Mouse (Mus musculus) gonadal fat pad, adult 2 months (tissue): ENCODE data around the gene Npc1l1. TPM values are rescaled to one million over a fixed set of nuclear protein-coding genes. Genes with fewer than 3 reads are reported as not detected.
A peak's percentile ranks its signal among the peaks of the same experiment; 100 is the strongest.
"Not testable (repeated sequence)": the region's sequence is repeated elsewhere in the genome, so short reads cannot be mapped to it uniquely, and the experiment has no call there.

ENCODE experiments used
- DNase-seq: peaks from one replicate; pipeline ENCODE4 v3.0.0-alpha.2; 2012; ENCODE audit warnings: low read depth
- polyA plus RNA-seq: library from polyadenylated mRNA; depleted of rRNA; stranded (reverse); fragments of >200 nt; gene quantifications from 2 replicates; pipeline ENCODE4 v1.2.3, GENCODE M21; 2012; rRNA removed

Gene Npc1l1
- 2.0 and 3.0 TPM in 2 replicates for polyA plus RNA-seq

DNA sequence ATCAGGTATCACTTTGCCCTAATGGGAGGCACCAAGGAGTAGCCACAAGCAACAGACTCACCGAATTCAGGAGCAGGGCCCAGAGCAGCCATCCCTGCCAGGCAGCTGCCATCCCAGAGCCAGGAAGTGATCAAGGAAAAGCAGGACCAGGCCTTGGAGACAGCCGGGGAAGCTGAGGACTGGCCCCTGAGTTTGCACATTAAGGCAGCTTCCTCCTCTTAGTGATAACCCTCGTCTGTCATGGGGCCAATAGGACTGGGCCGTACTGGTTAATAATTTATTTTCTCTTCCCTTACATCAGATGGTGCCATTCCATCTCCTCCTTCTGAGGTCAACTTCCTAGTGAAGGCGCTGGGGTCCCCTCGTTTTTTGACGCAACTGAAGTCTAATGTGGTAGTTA, at the start of gene Npc1l1:
Npc1l1 (minus strand) TSS at position 132 of the 400 bp plus-strand sequence.
- no peak for DNase-seq

DNA sequence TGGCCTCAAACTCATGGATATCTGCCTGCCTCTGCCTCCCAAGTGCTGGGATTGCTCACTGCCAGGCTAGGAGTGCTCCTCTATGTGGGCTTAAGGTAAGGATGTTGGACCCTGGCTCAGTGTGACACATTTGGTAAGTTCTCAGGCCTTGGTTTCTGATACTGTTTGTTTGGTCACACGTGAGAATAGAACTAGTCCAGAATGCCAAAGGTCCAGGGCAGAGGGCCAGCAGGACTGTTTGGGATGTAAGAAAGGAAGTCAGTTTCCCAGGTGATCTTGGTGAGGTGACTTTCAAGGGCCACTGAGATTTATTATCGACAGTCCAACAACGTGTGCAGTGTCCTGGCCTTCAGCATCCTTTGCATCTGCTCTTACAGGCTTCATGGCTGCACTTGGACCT, 46.5 kb upstream of the Npc1l1 start:
- DNase-seq, result no peak

DNA sequence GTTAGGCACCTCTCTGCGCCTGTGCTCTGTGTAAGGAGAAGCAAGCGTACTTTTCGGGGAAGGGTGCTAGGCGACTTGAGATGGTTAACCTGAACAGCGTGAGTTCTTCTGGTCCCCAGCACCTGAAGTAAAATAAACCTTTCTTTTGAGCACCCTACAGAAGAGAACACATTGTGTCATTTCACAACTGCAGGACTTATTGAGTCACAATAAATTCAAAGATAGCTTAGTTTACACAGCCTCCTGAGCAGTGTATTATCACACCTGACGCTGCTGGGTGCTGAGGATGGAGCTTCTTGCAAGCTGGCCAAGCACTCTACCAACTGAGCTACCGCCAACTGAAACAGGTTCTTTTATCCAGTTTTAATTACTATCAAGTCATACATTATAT, 45.1 kb upstream of the Npc1l1 start:
- no peak for DNase-seq

DNA sequence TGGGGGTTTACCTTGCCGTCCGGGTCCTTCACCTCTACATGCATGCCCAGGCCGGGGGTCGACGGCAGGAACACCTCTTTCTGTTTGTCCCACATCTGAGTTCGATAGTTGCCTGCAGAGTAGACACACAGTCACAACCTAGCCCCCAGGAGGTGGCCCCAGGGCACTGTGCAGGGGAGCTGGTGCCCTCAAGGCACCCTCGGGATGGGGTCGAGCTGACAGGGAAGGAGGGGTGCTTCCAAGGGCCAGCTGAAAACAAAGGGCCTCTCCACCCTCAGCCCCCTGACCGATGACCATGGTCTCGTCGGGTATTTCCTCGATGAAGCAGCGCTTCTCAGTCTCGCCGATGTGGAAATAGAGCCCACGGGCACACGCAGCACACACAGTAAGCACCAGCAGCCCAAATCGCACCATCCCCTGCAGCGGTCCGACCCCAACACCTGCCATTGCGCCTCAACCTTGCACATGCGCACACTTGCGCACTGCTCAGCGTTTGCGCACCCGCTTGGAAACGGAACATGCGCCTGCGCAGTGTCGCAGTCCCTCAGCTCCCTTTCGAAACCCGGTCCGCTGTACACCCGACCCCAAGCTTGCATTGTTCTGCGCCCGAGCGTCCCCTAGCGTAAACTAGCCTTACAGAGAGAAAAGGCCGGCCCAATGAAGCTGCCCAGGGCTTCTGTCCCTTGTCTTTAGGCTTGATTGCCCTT, 44.6 kb upstream of the Npc1l1 start, which contains the start of gene Tmed4:
Tmed4 (minus strand) TSS at position 484 of the 707 bp plus-strand sequence.
- DNase-seq, result no peak

DNA sequence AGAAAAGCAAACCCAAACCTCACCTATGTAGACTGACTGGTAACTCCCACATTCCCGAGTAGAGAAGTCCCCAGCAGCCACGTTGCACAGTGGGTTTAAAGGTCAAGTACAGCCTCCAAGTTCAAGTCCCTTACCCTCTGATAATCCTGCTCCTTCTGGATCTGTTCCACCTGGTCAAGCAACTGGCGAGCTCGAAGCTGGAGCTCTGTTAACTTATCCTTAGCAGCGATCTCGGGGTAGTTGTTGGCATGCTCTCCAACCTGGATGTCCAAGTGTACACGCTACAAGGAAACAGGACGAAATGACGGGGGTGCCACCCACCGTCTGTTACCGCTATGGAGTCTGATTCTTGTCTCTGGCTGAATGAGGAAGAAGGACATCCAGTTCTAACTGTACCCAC, 43.7 kb upstream of the Npc1l1 start:
- DNase-seq, result no peak

DNA sequence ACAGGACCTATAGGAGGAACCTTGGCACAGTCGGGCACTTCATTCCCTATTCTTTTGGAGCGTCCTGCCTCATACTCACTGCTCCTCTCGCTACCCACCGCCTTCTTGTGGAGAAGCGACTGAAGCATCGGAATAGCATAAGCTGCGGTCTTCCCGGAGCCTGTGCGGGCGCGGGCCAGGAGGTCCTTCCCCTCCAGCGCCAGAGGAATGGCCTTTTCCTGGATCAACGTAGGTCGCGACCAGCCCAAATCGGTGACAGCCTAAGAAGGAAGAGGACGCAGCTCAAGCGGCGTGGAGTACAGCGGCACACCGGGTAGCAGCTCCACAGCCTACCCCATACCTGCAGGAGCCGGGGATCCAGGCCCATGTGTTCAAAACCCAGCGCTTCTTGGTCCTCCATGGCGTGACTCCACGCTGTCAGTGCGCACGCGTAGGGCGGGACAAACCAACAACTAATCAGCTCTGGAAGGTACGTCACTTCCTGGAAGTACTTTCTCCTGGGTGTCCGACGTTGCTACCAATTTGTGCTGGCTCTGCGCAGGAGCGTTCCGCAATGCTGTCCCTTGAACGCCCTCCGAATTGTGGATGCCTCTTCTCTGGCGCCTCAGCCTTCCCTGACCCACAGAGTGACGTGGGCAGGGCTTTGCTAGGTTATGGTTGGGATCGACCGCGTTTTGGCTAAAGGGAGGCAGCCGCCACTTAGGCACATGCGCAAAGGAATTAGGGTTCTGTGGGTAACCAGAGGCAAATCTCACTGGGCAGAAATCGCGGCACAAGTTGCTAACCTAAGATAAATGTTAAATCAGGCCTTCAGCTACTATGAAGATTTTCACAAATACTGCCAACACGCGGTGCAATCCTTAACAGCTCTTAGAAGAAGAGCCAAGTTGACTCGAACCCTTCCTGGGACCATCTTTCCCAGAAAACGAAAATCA, 37.6 kb upstream of the Npc1l1 start, which contains the start of gene Ddx56:
Ddx56 (minus strand) TSS at position 453 of the 935 bp plus-strand sequence.
- peak; percentile 67 for DNase-seq

DNA sequence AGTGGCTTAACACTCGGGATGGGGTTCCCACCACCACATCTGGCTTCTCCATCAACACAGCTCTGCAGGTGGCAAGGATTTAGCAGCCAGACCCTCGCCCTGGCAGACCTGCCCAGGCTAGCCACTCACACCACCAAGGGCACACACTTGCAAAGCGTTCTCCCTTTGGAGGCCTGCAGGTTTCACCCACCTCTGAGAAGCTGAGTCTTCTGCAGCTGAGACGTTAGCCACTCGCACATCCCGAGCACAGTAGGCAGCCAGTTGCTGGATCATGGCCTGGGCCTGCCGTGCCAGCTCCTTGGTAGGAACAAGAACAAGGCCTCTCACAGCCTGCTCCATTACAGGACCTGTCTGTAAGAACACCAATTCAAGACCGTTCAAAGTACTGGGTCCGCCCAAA, 36.7 kb upstream of the Npc1l1 start:
- DNase-seq, result no peak

DNA sequence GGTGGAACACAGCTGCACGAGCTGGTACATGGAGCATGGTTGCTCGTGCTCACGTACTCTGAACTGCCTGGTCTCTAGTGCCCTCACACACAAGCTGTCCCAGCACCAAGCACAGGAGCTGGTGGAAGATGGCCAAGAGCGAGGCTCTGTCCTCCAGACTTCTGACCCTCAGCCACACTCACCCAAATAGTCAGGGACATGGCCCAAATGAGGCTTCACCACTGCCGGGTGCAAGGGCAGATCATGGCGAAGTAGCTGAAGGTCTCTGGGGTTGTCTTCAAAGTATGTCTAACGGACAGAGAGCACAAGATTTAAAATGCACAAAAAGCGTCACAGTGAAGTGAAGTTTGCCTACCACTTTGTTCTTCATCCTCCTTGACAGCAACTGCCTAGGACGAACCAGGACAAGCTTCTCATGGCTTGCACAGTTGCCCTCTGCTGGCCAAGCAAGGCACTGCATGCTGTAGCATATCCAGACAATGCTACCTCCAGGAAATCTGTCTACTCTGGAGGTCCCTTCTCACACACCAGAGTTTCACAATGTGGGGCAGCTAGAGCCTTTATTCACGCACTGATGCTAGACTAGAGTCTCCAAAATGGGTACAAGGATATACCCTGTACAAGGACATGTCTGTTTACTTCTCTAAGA, 31.6 kb upstream of the Npc1l1 start:
- no peak for DNase-seq

DNA sequence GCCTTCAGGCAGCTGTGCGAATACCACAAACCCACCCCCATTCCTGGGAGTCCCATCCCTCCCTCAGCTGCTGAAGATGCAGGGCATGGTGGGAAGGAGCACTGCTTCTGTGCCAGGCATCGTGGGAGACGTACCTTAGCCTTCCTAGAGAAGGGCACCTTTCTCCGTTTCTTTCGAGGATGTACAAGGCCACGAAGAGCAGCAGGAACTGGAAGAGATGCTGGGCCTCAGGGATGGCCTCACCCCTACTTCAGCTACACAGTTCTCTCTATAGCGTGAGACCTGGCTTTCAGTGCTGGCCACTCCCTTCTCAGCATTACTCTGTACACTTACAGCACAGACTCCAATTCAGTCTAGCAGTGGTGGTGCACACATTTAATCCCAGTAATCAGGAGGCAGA, 29.5 kb upstream of the Npc1l1 start:
- DNase-seq, result no peak

DNA sequence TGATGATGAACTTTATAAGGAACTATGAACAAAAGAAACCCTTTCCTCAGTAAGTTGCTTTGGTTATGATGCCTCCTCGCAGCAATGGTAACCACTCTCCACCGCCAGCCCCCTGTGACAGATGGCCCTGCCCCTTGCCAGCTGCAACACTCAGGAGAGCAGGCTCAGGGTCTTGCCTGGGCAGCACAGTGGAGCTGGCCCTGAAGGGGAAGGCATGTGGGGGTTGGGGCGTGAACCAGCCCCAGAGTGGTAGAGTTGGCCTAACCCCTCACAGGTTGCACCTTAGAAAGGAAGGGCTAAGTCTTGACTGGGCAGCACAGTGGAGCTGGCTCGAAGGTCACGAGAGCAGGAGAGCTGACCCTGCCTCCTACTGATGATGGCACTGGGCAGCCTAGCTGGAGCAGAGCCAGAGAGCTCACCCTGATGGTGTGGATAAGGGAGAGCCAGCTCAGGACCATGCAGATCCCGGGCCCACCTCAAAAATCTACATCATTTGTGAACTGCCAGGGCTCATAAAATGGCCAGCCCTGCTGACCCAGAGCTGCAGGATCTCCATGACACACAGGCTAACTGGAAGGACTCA, 26.6 kb upstream of the Npc1l1 start:
- DNase-seq, result no peak

DNA sequence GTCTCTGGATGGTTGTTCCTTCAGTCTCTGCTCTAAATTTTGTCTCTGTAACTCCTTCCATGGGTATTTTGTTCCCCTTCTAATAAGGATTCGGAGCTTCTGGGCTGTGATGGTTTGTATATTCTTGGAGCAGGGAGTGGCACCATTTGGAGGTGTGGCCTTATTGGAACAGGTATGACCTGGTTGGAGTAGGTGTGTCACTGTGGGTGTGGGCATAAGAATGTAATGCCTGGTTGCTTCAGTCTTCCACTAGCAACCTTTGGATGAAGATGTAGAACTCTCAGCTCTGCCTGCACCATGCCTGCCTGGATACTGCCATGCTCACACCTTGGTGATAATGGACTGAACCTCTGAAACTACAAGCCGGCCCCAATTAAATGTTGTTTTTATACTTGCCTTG, 24.7 kb upstream of the Npc1l1 start:
- not testable (repeated sequence) for DNase-seq

DNA sequence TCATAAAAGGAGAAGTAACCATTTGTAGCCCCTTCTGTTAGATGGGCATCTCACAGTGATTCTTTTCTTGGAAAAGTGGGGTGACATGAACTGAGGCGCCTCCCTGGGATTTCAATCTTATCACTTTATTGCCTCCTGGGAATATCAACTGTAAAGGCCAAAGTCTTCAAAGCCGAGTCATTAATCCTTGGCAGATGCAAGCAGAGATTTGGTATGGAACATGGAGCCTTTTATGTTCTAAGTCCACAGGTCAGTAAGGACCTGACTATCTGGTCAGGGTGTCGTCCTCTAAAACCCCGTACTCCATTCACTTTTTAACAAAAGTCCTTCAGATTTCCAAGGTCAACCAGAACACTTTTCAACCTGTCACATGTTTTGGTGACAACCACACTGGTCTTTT, 22.9 kb upstream of the Npc1l1 start:
- DNase-seq, result no peak

DNA sequence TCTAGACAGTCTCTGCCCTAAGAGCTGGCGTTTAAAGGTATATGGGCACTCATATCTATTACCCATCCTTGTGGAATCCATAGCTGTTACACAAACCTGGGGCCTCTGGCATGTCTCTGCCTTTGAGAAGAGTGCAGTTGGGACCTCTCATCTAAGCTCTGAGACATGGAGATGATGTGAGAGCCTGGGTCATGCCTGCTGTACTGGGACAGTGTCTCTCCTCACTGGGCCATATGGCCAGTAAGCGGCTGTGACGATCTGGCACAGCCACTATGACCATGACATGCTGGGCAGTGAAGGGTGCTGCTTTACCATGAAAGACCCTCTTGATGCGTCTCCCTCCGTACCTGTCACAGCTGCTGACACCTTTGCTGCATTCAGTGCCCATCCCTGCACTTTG, 22.3 kb upstream of the Npc1l1 start:
- DNase-seq, result no peak

DNA sequence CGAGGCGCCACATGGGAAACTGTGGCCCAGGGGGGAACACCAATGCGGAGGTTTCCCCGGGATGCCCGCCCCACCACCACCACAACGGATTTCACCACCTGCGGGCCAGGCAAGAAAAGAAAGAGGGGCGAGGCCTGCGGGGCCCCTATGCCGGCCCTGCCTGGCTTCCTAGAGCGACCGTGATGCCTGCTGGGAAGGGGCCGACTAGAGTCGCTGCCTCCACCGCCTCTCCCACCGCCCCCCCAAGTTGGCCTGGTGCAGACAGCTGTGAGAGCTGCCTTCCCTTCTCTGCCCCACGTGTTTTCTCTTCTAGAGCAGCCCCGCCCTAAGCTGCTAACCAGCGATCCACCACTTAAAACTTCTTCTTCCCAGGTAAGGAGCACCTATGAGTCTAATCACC, 14.8 kb upstream of the Npc1l1 start:
- DNase-seq, result no peak

DNA sequence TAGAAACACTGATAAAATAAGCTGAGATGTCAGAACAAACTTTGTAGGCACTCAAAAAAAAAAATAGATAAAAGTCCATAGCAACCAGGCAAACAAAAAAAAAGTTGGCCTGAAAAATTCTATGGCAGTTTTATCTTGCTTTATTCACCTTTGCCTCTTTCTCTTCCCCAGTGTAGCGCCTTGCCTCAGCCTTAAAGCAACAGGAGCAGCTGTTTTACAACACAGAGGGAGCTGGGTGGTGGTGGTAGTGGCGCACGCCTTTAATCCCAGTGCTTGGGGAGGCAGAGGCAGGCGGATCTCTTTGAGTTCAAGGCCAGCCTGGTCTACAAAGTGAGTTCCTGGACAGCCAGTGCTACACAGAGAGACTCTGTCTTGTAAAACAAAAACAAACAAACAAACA, 3.1 kb upstream of the Npc1l1 start:
- DNase-seq, result no peak

DNA sequence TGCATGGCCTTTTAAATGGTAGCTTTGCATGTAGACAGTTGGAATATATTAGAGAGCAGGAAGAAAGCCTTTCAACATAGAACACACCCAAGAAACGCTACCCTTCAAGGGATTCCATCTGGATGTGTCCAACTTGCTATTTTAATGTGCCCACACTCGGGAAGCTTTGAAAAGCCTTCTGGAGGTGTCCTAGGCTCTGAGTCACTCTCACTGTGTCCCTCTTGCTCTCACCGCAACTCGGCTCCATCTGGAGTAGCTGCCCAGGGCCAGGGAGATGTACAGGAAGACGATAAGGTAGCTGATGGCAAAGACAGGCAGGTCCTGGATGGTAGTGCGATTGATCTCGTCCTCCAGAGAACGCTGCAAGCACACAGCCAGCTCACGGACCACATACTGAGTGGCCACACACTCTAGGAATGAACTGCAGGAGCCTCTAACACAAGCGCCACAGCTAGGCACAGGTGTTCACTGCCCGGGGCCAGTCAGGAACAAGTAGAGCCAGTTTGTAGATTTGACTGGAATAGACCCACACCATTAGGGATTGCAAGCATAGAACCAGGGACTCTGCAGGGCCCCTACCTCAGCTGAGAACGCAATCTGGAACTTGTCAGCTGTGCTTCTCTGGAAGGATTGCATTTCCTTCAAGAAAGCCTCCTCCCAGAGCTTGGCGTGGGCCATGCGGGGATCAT, 5.3 kb downstream of the Npc1l1 start:
- DNase-seq, result no peak

DNA sequence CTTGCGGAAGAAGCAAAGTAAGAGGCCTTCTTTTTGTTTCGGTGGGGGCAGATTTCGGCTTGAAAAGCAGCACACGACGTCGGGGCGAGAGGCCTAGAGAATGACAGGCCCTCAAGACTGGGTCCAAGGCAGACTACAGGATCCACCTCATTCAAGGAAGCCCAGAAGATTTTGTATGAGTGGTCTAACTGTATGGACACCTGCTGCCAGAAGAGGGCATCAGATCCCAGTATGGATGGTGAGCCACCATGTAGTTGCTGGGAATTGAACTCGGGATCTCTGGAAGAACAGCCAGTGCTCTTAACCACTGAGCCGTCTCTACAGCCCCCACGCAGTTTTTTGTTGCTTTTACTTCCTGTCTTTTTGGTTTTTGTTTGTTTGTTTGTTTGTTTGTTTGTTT, 7.8 kb downstream of the Npc1l1 start:
- DNase-seq, result no peak

DNA sequence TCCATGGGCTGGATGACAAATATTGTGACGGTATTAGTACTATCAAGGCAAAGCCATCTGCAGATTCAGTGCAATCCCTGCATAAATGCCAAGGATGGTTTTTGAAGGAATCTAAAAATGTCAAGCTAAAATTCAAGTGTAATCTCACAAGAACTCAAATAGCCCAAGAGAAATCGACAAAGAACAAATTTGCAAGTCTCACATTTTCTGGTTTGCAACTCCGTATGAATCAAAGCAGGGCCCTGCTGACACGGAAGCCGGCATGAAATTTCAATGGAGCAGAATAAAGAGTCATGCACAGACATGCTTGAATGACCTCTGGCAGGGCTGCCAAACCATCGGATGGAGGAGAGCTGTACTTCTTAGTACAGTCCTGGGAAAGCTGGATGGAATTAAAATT, 10.0 kb downstream of the Npc1l1 start:
- DNase-seq, result no peak

DNA sequence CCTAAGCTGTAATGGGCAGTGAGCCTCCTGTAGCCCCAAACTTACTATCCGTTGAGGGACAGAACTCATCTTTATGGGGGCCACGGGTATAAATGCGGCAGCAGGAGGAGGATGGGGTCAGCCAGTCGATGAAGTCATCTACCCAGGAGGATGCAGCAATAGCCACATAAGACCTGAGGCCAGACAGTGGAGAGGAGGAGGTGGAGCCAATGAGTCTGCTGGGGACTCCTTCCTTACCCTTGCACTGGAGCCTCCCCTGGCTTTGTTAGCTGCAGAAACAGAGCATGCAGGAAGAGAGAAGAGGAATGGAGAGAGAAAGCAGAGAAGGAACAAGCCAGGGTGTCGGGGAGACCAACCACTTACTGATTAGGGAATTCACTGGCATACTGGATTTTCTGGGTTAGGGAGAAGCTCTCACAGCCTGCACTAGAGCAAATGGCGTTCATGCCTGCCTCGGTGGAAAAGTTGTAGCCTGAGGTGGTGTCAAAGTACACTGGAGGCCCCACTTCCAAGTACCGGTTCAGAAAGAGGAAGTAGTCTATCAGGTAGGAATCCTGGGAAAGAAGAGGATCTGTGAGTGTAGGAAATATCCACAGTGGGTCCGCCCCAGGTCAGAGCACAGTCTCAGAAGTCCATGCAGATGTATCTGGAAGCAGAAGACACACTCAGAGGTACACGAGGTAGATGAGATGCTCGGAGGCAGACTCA, 11.6 kb downstream of the Npc1l1 start:
- DNase-seq, result no peak

DNA sequence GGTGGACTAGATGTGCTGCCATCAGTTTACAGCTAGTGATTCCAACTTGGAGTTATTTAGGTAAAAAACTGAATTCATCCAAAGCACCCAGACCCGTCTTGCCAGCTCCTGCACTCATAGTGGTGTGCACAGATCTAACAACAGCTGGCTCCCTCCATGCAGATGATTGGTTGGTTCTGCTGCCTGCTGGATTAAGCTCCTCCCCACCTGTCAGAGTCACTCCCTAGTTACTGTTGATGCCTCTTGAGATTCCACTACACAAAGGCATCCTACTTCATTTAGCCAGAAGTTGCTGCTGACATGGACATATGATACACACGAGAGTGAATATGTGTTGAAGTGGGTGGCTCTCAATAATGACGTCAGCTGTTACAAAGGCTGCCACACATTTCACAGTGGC, 13.1 kb downstream of the Npc1l1 start:
- no peak for DNase-seq

DNA sequence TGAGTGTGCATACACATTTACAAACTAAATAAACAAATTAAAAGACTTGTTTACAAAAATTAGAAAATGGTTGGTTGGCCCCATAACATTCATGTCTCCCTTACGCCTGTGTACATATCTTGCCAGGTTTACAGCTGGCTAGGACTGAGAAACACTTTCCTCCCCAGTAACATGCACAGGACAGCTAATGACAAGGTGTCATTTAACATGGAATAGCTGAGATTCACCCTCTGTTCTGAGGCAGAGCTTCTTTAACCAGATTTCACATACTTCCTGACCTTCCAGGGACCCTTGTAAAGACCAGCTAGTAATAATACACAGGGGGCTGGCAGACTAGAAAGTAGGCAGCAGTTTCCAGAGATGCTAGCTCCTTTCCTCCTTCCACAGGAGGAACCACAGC, 21.8 kb downstream of the Npc1l1 start:
- no peak for DNase-seq
